Mouse (Mus musculus) liver, postnatal 0 days (tissue): Measurements from ENCODE around the gene Sox13. TPM values are rescaled to one million over a fixed set of nuclear protein-coding genes. Genes with fewer than 3 reads are reported as not detected.
A peak's percentile ranks its signal among the peaks of the same experiment; 100 is the strongest.

ENCODE experiments used
- ATAC-seq: fragments of 200-750 bp; cut with Nextera tagmentation; 2 replicates; pipeline ENCODE4 v1.8.0; 2017; ENCODE audit warnings: mild to moderate bottlenecking, moderate library complexity
- DNase-seq: peaks from one replicate; pipeline ENCODE4 v3.0.0-alpha.2; 2016
- H3K27ac ChIP-seq: fragments of 300-500 bp; sonication (generic); 2 replicates; pipeline ENCODE4 v1.5.1; 2014; ENCODE audit warnings: antibody characterized with exemption, moderate library complexity, mild to moderate bottlenecking, low read depth
- H3K27me3 ChIP-seq: fragments of 300-500 bp; sonication (generic); 2 replicates; pipeline ENCODE4 v1.6.1; 2014; ENCODE audit warnings: low read length, control low read depth, mixed read lengths; ENCODE audit not compliant: insufficient read depth
- H3K36me3 ChIP-seq: fragments of 300-500 bp; sonication (generic); replicated peaks from 2 replicates; pipeline ENCODE4 v1.6.1; 2014; ENCODE audit warnings: mild to moderate bottlenecking, control low read depth, low read length, moderate library complexity, mixed read lengths; ENCODE audit not compliant: insufficient read depth
- H3K4me1 ChIP-seq: fragments of 300-500 bp; sonication (generic); 2 replicates; pipeline ENCODE4 v1.6.1; 2014; ENCODE audit warnings: antibody characterized with exemption, mild to moderate bottlenecking, control low read depth; ENCODE audit not compliant: insufficient read depth
- H3K4me2 ChIP-seq: fragments of 300-500 bp; sonication (generic); 2 replicates; pipeline ENCODE4 v1.6.1; 2014; ENCODE audit warnings: low read depth, mild to moderate bottlenecking, low read length, moderate library complexity, mixed read lengths
- H3K4me3 ChIP-seq: fragments of 300-500 bp; sonication (generic); 2 replicates; pipeline ENCODE4 v1.5.1; 2014; ENCODE audit warnings: low read depth, low read length
- H3K9ac ChIP-seq: fragments of 300-500 bp; sonication (generic); replicated peaks from 2 replicates; pipeline ENCODE4 v1.6.1; 2014; ENCODE audit warnings: mild to moderate bottlenecking, moderate library complexity
- H3K9me3 ChIP-seq: fragments of 300-500 bp; sonication (generic); 2 replicates; pipeline ENCODE4 v1.6.1; 2016; ENCODE audit warnings: mild to moderate bottlenecking, control low read depth, low read length, mixed read lengths
- CTCF ChIP-seq: sonication (generic); IDR thresholded peaks from 2 replicates; pipeline ENCODE4 v1.5.1; 2016; ENCODE audit warnings: antibody characterized with exemption, low read depth
- EP300 ChIP-seq: IDR thresholded peaks from 2 replicates; pipeline ENCODE4 v1.6.1; 2016; ENCODE audit warnings: antibody characterized with exemption, low read depth, mild to moderate bottlenecking
- WGBS: fragments of 180-500 bp; shearing (Covaris S2); extraction: QIAGEN DNeasy Blood & Tissue Kit; methylation state at CpG from one replicate; pipeline ENCODE4 v1.1.7; 2014; ENCODE audit not compliant: insufficient replicate concordance; 5-methylcytosine and 5-hydroxymethylcytosine counted together
- polyA plus RNA-seq: library from polyadenylated mRNA; unstranded; fragments of >200 nt; fragmentation: Nextera tagmentation; extraction: Ambion mirVana; gene quantifications from 2 replicates; pipeline ENCODE4 v1.2.1, GENCODE M21; 2015

The Sox13 gene
- polyA plus RNA-seq, 1 experiment from 2014 or later, result 1.3 TPM

DNA sequence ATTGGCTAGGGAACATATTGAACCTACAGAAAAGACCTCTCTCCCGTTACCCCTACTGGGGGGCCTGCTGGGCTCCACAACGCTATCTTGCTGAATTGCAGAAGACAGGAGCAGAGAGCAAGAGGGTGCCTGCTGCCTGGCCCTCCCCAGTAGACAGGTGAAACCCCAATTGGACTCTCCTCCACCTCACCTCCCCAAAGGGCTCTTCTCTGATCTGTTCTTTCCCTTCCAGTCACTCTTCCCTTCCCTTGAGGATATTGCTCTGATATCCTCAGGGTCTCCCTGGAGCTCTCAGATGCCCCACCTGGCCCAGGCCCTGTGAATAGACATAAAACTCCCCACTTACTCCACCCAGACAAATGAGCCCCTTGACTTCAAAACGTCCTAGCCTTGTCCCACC, 7.1 kb downstream of the Sox13 start:
- no peak for ATAC-seq
- Histone ChIP-seq H3K36me3 (no peaks in the 10 kb centered on the region), H3K27ac (no peak overlapping the region; the same call in 1 of the 2 replicates), H3K27me3 (no peaks in the 10 kb centered on the region; the same call in 1 of the 2 replicates), H3K9me3 (no peaks in the 10 kb centered on the region), H3K4me2 (peak overlapping the region; percentile 78; the same call in 1 of the 2 replicates), H3K4me3 (no peak overlapping the region), H3K4me1 (peaks cover 22% of the 10 kb centered on the region), H3K9ac (no peak overlapping the region)
- DNase-seq, result no peak
- TF ChIP-seq CTCF, result no peak
- no peak for TF ChIP-seq EP300
- 43% methylated on average over 3 of the region's 3 CpGs for WGBS

DNA sequence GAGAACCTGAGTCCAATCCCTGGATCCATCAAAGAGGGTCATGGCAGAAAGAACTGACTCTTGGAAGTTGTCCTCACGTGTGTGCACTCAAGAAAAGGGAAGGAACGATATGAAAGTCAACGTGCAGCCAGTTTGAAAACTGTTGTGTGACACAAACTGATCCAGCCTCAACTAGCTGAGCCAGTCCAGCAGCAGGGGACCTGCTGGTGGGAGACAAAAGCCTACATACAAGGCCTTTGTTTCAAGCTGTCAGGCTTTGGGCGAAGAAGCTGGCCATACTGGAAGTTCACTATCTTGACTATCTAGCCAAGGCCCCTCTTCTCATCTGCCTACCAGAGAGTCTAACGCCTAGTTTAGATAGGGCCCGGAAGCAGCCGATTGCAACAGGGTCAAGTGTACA, 7.7 kb downstream of the Sox13 start:
- Histone ChIP-seq H3K27ac (no peak overlapping the region; the same call in 1 of the 2 replicates), H3K36me3 (no peaks in the 10 kb centered on the region), H3K4me2 (peak overlapping the region; percentile 13; the same call in 1 of the 2 replicates), H3K27me3 (no peaks in the 10 kb centered on the region; the same call in 1 of the 2 replicates), H3K4me3 (no peak overlapping the region), H3K9ac (no peak overlapping the region), H3K9me3 (no peaks in the 10 kb centered on the region), H3K4me1 (peaks cover 22% of the 10 kb centered on the region)
- no peak for DNase-seq
- 45% methylated on average over 7 of the region's 7 CpGs for WGBS
- ATAC-seq, result no peak
- TF ChIP-seq CTCF, result no peak
- TF ChIP-seq EP300, result no peak

DNA sequence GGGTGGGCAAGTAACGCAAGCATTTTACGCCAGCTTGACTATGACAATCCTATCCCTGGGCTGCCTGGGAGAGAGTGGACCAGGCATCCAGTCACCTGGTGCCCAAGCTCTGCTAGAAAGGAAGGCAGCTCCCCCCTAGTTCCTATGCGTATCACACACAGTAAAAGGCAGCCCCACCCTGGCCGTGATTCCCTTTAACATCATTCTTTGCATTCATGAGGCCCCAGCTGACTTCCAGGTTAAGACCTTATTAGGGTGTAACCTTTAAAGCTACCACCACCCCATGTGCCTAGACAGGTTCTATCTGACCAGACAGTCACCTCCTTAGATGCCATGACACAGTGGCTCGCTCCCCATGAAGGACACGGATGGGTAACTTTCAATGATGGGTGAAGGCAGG, 8.7 kb downstream of the Sox13 start:
- peaks cover 22% of the 10 kb centered on the region for H3K4me1 ChIP-seq
- TF ChIP-seq CTCF (no peak), EP300 (no peak)
- ATAC-seq, result no peak
- H3K4me2 ChIP-seq, result no peak overlapping the region
- no peak for DNase-seq
- no peaks in the 10 kb centered on the region for H3K27me3 ChIP-seq
- H3K4me3 ChIP-seq, result no peak overlapping the region
- H3K27ac ChIP-seq, result no peak overlapping the region
- H3K9ac ChIP-seq, result no peak overlapping the region
- WGBS, result 71% methylated on average over 6 of the region's 6 CpGs
- H3K36me3 ChIP-seq, result no peaks in the 10 kb centered on the region
- no peaks in the 10 kb centered on the region for H3K9me3 ChIP-seq

DNA sequence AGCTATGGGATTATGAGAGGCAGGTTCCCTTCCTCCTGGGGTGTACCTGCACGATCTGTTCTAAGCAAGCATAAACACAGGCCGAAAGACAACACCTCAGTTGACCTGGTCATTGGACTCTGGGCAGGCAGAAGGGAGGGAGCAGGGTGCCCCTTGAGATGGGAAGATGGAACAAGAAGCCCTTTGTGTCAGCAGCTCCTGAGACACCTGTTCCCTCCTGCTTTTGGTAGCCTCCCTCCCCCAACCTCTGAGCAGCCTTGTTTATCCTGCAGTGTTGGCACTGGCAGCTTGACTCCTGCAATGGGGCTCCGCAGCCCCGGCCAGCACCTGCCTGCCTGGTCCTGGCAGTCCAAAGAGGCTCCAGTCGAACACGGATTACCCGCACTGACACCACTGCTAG, 9.1 kb downstream of the Sox13 start:
- H3K4me3 ChIP-seq, result no peak overlapping the region
- TF ChIP-seq EP300 (no peak), CTCF (no peak)
- H3K27ac ChIP-seq, result 0 out of 2 replicates have a peak overlapping the region, but pooled peaks have one; percentile 31
- ATAC-seq (0 out of 2 replicates have a peak, but pooled peaks have one; percentile 18), DNase-seq (no peak)
- H3K4me2 ChIP-seq, result peak overlapping the region; percentile 24; the same call in 1 of the 2 replicates
- H3K9ac ChIP-seq, result no peak overlapping the region
- no peaks in the 10 kb centered on the region for H3K9me3 ChIP-seq
- peaks cover 22% of the 10 kb centered on the region for H3K4me1 ChIP-seq
- no peaks in the 10 kb centered on the region for H3K36me3 ChIP-seq
- 71% methylated on average over 7 of the region's 7 CpGs for WGBS
- H3K27me3 ChIP-seq, result no peaks in the 10 kb centered on the region

DNA sequence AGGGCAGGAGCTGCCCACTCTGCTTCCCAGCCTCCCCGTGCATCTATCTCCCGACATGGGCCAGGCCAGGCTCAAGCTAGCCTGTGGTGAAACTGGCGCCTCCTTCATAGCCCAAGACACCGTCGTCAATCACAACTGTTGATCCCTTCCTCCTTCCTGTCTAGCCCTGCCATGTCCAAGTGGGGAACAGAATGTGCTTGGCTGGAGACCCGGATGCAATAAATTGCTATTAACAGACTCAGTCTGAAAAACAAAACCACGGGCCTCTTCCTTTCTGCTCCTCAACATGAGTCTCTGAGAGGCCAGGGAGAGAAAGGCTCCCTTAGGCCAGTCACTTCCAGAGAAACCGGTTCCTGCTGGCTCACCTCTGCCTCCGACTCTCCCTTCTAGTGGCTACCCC, 11.2 kb downstream of the Sox13 start:
- no peak for TF ChIP-seq CTCF
- TF ChIP-seq EP300, result no peak

DNA sequence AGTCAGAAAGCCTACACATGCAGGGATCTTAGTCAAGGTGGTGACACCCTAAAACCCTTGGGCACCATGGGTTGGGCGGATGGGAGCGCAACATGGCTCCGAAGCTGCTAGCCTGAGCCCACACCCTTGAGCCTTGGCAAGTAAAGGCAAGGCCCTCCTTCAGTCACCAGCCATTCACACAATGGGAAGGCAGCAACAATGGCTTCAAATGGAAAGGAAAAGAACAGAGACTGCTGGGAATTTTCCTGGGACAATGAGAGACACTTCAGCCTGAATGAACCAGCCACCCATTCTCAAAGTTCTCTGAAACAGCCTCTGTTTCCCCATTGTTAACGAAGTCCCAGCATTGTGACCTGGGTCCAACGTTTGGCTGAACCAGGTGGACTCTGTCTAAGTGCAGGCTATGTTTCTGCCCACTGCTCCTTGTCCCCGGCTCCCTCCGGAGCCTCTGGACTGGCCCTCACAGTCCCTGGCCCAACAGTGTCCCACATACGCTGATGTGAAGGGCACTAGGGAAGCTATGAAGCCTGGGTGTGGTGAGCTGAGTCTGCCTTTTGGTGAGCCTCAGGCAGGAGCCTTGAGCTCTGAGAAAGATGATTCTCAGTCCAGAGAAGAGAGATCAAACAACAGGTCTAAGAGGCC, 12.6 kb downstream of the Sox13 start:
- ATAC-seq (no peak), DNase-seq (no peak)
- no peaks in the 10 kb centered on the region for H3K9me3 ChIP-seq
- H3K4me3 ChIP-seq, result no peak overlapping the region
- no peak overlapping the region for H3K4me2 ChIP-seq
- H3K4me1 ChIP-seq, result peaks cover 16% of the 10 kb centered on the region
- no peak overlapping the region for H3K27ac ChIP-seq
- 62% methylated on average over 8 of the region's 8 CpGs for WGBS
- H3K36me3 ChIP-seq, result no peaks in the 10 kb centered on the region
- no peaks in the 10 kb centered on the region for H3K27me3 ChIP-seq
- TF ChIP-seq CTCF, result no peak
- no peak for TF ChIP-seq EP300
- no peak overlapping the region for H3K9ac ChIP-seq

More for the DNA sequence above, 11.2 kb downstream of the Sox13 start:
- Histone ChIP-seq H3K4me3 (no peak overlapping the region), H3K4me2 (no peak overlapping the region), H3K27me3 (no peaks in the 10 kb centered on the region), H3K9me3 (no peaks in the 10 kb centered on the region), H3K27ac (no peak overlapping the region), H3K9ac (no peak overlapping the region), H3K36me3 (no peaks in the 10 kb centered on the region), H3K4me1 (peaks cover 22% of the 10 kb centered on the region)
- ATAC-seq (no peak), DNase-seq (no peak)
- 44% methylated on average over 9 of the region's 9 CpGs for WGBS
